In the genomic region with DNA sequence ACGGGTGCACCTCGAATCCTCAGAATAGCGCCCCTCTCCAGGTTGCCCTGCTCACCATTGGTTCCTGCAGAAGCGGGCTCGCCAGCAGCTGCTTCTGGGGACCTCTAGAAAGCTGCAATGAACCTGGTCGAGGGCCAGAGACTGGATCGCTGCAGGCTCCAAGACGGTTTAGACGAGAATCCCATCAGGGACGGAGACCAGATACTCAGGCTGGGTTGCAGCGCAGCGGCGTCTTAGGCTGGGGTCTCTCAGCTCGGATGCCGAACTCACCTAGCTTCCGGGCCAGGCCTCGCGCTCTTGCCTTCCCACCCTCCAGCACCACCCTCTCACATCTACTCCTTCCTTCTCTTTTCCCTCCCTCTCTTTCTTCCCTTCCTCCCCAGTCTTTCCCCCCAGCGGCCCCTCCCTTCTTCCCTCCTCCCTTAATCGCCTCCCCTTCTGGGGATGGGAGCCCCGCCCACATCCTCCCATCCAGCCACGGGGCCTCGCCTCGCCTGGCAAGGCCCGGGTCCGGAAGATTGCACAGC, we compare ENCODE assay signal across 8 mouse cellular contexts. TPM values are rescaled to one million over a fixed set of nuclear protein-coding genes. Genes with fewer than 3 reads are reported as not detected.
DNase-seq lines count a peak whose midpoint lies in the region; ATAC-seq and TF ChIP-seq lines count a peak whose summit lies in the region.

A gene (minus strand): TSS at position 421 of the 527 bp plus-strand sequence.

- no peaks in the 10 kb centered on the region for H3K36me3 ChIP-seq in spleen, adult 2 months (ENCODE audit: control insufficient read depth, insufficient read depth, low read length)
- no peaks in the 10 kb centered on the region for H3K36me3 ChIP-seq in intestine, embryonic 15.5 days
- H3K36me3 ChIP-seq in liver, embryonic 16.5 days (ENCODE audit: control insufficient read depth, insufficient read depth) = no peaks in the 10 kb centered on the region

- DNase-seq in spleen, adult 2 months (ENCODE audit: low read depth in 1 of 2, low spot score in 2 of 2) = no peak
- no peak for DNase-seq in spleen, postnatal 36 days (ENCODE audit: low spot score in 2 of 2)
- peak in 1 of 2 experiments; percentile 67 for DNase-seq in gastrocnemius, postnatal 4 days (ENCODE audit: low spot score in 2 of 2)
- DNase-seq in retina, postnatal 1 day = peak; percentile 57
- DNase-seq in right cerebral cortex, postnatal 10 days (ENCODE audit: low spot score in 2 of 2) = no peak
- DNase-seq in thymus, postnatal 36 days = no peak

- peak within 1 kb of the TSS; percentile 63 for H3K9ac ChIP-seq in intestine, embryonic 15.5 days
- H3K9ac ChIP-seq in liver, embryonic 16.5 days (ENCODE audit: low read depth, low read length) = no peak within 1 kb of the TSS

- TF ChIP-seq CTCF in spleen, adult 2 months (IDR thresholded peaks at IDR 0.05; ENCODE audit: extremely low read depth, insufficient read depth, insufficient read length, insufficient replicate concordance) = no peak

- peak; percentile 37 for ATAC-seq in intestine, embryonic 15.5 days
- ATAC-seq in liver, embryonic 16.5 days (ENCODE audit: low read depth) = no peak

- H3K4me1 ChIP-seq in spleen, adult 2 months (ENCODE audit: control insufficient read depth, insufficient read depth, insufficient read length) = peaks cover 2% of the 10 kb centered on the region
- H3K4me1 ChIP-seq in intestine, embryonic 15.5 days (replicated peaks) = peaks cover 10% of the 10 kb centered on the region
- no peaks in the 10 kb centered on the region; the same call in 1 of the 2 replicates for H3K4me1 ChIP-seq in liver, embryonic 16.5 days (ENCODE audit: control insufficient read depth, low read depth, low read length)

- peaks cover 17% of the 10 kb centered on the region for H3K27me3 ChIP-seq in spleen, adult 2 months (ENCODE audit: control insufficient read depth, insufficient read depth, low read length)
- H3K27me3 ChIP-seq in intestine, embryonic 15.5 days (replicated peaks) = peaks cover 21% of the 10 kb centered on the region
- H3K27me3 ChIP-seq in liver, embryonic 16.5 days (ENCODE audit: control insufficient read depth, insufficient read depth, low read depth, low read length) = peaks cover 71% of the 10 kb centered on the region

- no peak for TF ChIP-seq POLR2A in spleen, adult 2 months (IDR thresholded peaks at IDR 0.05; ENCODE audit: low read depth, low read length)

- H3K4me3 ChIP-seq in spleen, adult 2 months (ENCODE audit: extremely low read depth, insufficient read depth, insufficient read length) = peak within 1 kb of the TSS; percentile 17; the same call in 1 of the 2 replicates
- H3K4me3 ChIP-seq in intestine, embryonic 15.5 days (replicated peaks) = peak within 1 kb of the TSS; percentile 53
- H3K4me3 ChIP-seq in liver, embryonic 16.5 days (ENCODE audit: low read depth, low read length) = peak within 1 kb of the TSS; percentile 8; the same call in 1 of the 2 replicates

- 8% methylated on average over 26 of the region's 26 CpGs for WGBS in spleen, adult 2 months
- WGBS in intestine, embryonic 15.5 days = 2% methylated on average over 26 of the region's 26 CpGs
- WGBS in liver, embryonic 16.5 days (ENCODE audit: insufficient replicate concordance) = 3% methylated on average over 26 of the region's 26 CpGs

- H3K27ac ChIP-seq in spleen, adult 2 months (ENCODE audit: insufficient read depth, low read length) = no peak within 1 kb of the TSS
- H3K27ac ChIP-seq in intestine, embryonic 15.5 days = peak within 1 kb of the TSS; percentile 88
- no peak within 1 kb of the TSS for H3K27ac ChIP-seq in liver, embryonic 16.5 days (ENCODE audit: low read length)

- H3K9me3 ChIP-seq in intestine, embryonic 15.5 days = no peaks in the 10 kb centered on the region
- no peaks in the 10 kb centered on the region for H3K9me3 ChIP-seq in liver, embryonic 16.5 days (replicated peaks; ENCODE audit: control insufficient read depth, low read length)

- peak within 1 kb of the TSS; percentile 78 for H3K4me2 ChIP-seq in intestine, embryonic 15.5 days (replicated peaks)
- H3K4me2 ChIP-seq in liver, embryonic 16.5 days (ENCODE audit: low read depth, low read length) = no peak within 1 kb of the TSS

RNA-seq across cellular contexts. Expression of the gene that starts here (rescaled TPM):
- polyA plus RNA-seq in spleen, adult 2 months (2012; rRNA removed) = 22.6 and 28.4 TPM in 2 replicates
- total RNA-seq in gastrocnemius, postnatal 4 days (2021) = 10 to 100 TPM; 19.5 to 34.7 TPM
- 65.6 and 74.4 TPM in 2 replicates for polyA plus RNA-seq in intestine, embryonic 15.5 days (2015; fragmentation: Nextera tagmentation; extraction: Ambion mirVana)
- polyA plus RNA-seq in liver, embryonic 16.5 days (2015; fragmentation: Nextera tagmentation; extraction: Ambion mirVana) = 1.1 and 1.8 TPM in 2 replicates
